Comparison of ENCODE assay signal across 8 mouse cellular contexts in the genomic region with DNA sequence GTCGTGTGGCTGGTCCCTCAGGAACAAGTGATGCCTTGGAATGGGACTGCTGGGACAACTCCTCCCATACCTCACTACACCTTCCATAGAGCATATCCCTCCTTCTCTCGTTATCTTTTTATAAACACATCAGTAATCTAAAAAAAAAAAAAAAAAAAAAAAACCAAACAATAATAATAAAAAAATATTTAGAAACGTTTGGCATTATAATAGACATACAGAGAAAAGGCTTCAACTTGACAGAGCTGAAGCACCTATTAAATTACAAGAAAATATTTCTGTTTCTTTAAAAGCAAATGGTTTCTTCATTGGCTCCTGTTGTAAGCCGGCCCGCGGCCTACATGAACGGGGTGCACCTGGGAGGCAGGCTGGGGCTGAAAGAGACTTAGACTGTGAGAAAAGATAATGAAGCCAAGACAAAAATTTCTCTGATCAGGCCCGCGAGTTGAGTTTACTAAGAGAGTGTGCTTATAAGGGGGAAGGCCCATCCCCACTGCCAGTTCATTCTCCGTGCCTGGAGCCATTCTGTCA. TPM values are rescaled to one million over a fixed set of nuclear protein-coding genes. Genes with fewer than 3 reads are reported as not detected.
DNase-seq lines count a peak whose midpoint lies in the region; ATAC-seq and TF ChIP-seq lines count a peak whose summit lies in the region.

No protein-coding gene starts in this region.

- H3K27ac ChIP-seq in kidney, embryonic 15.5 days, result peak overlapping the region; percentile 59
- H3K27ac ChIP-seq in MEL (ENCODE audit: control insufficient read depth, low read depth, low read length), result peak overlapping the region; percentile 77
- H3K27ac ChIP-seq in forebrain, postnatal 0 days (ENCODE audit: low read depth, low read length), result no peak overlapping the region
- H3K27ac ChIP-seq in liver, postnatal 0 days (ENCODE audit: low read depth), result peak overlapping the region; percentile 73

- no peak for DNase-seq in kidney, adult 11 months
- DNase-seq in MEL (ENCODE audit: low read depth, low spot score), result no peak
- DNase-seq in forebrain, postnatal 0 days, result no peak
- no peak for DNase-seq in liver, postnatal 0 days
- DNase-seq in cerebellum, postnatal 4 days (ENCODE audit: low spot score in 2 of 2), result no peak
- no peak for DNase-seq in left cerebral cortex, postnatal 14 days (ENCODE audit: low spot score in 2 of 2)
- no peak for DNase-seq in lung, postnatal 25 days (ENCODE audit: low spot score)

- no peak for TF ChIP-seq POLR2A in MEL (IDR thresholded peaks at IDR 0.05; ENCODE audit: control insufficient read depth in 1 of 2, insufficient read depth in 1 of 2, low read depth in 1 of 2, low read length in 2 of 2, poor library complexity in 1 of 2)

- 0 out of 2 replicates have a peak, but pooled peaks cover 2% of the 10 kb centered on the region for H3K79me2 ChIP-seq in MEL (ENCODE audit: control insufficient read depth, insufficient read depth, low read length, poor library complexity)

- ATAC-seq in kidney, embryonic 15.5 days (replicated peaks; ENCODE audit: low FRiP score), result no peak
- ATAC-seq in forebrain, postnatal 0 days, result no peak
- ATAC-seq in liver, postnatal 0 days, result peak; percentile 44; the same call in 1 of the 2 replicates

- H3K4me1 ChIP-seq in kidney, embryonic 15.5 days, result peaks cover 12% of the 10 kb centered on the region
- no peaks in the 10 kb centered on the region for H3K4me1 ChIP-seq in MEL (ENCODE audit: control insufficient read depth in 1 of 2, insufficient read depth in 2 of 2, low read length in 2 of 2)
- no peaks in the 10 kb centered on the region for H3K4me1 ChIP-seq in forebrain, postnatal 0 days (ENCODE audit: insufficient read depth)
- H3K4me1 ChIP-seq in liver, postnatal 0 days (ENCODE audit: insufficient read depth), result peaks cover 15% of the 10 kb centered on the region

- peak overlapping the region; percentile 38 for H3K4me3 ChIP-seq in kidney, embryonic 15.5 days (replicated peaks)
- H3K4me3 ChIP-seq in MEL (ENCODE audit: control insufficient read depth in 1 of 2, insufficient read depth in 1 of 2, low read depth in 2 of 2, low read length in 2 of 2), result peak overlapping the region; percentile 69 to 87
- H3K4me3 ChIP-seq in forebrain, postnatal 0 days (ENCODE audit: low read depth, low read length), result no peak overlapping the region
- peak overlapping the region; percentile 57 for H3K4me3 ChIP-seq in liver, postnatal 0 days (ENCODE audit: low read depth, low read length)

- H3K4me2 ChIP-seq in kidney, embryonic 15.5 days, result peak overlapping the region; percentile 51
- peak overlapping the region; percentile 6; the same call in 1 of the 2 replicates for H3K4me2 ChIP-seq in forebrain, postnatal 0 days (ENCODE audit: low read depth)
- peak overlapping the region; percentile 80 for H3K4me2 ChIP-seq in liver, postnatal 0 days (ENCODE audit: low read depth, low read length)

- TF ChIP-seq RAD21 in MEL (IDR thresholded peaks at IDR 0.05; ENCODE audit: low read depth, low read length), result no peak

- 57% methylated on average over 10 of the region's 10 CpGs for WGBS in kidney, embryonic 15.5 days
- 44% methylated on average over 10 of the region's 10 CpGs for WGBS in forebrain, postnatal 0 days
- 27% methylated on average over 10 of the region's 10 CpGs for WGBS in liver, postnatal 0 days (ENCODE audit: insufficient replicate concordance)

- no peaks in the 10 kb centered on the region for H3K27me3 ChIP-seq in kidney, embryonic 15.5 days
- H3K27me3 ChIP-seq in MEL (ENCODE audit: control insufficient read depth in 1 of 2, insufficient read depth in 2 of 2, low read length in 2 of 2), result no peaks in the 10 kb centered on the region
- H3K27me3 ChIP-seq in forebrain, postnatal 0 days (ENCODE audit: insufficient read depth, low read length), result no peaks in the 10 kb centered on the region
- H3K27me3 ChIP-seq in liver, postnatal 0 days (ENCODE audit: insufficient read depth, low read length), result no peaks in the 10 kb centered on the region

- H3K9me3 ChIP-seq in kidney, embryonic 15.5 days (replicated peaks), result no peaks in the 10 kb centered on the region
- H3K9me3 ChIP-seq in MEL (replicated peaks; ENCODE audit: insufficient read depth, low read length), result no peaks in the 10 kb centered on the region
- H3K9me3 ChIP-seq in forebrain, postnatal 0 days (ENCODE audit: low read length), result no peaks in the 10 kb centered on the region
- H3K9me3 ChIP-seq in liver, postnatal 0 days (ENCODE audit: low read length), result no peaks in the 10 kb centered on the region

- no peak for TF ChIP-seq EP300 in MEL (IDR thresholded peaks at IDR 0.05; ENCODE audit: low read depth in 1 of 2, low read length in 2 of 2)
- TF ChIP-seq EP300 in liver, postnatal 0 days (IDR thresholded peaks at IDR 0.05; ENCODE audit: low read depth), result no peak

- no peak for TF ChIP-seq CTCF in MEL (IDR thresholded peaks at IDR 0.05 in 2 of 3, conservative IDR thresholded peaks at IDR 0.05 in 1 of 3; ENCODE audit: control insufficient read depth in 1 of 3, insufficient read depth in 1 of 3, low read depth in 2 of 3, low read length in 3 of 3, poor library complexity in 1 of 3, severe bottlenecking in 1 of 3)
- no peak for TF ChIP-seq CTCF in forebrain, postnatal 0 days (IDR thresholded peaks at IDR 0.05; ENCODE audit: low read depth)
- TF ChIP-seq CTCF in liver, postnatal 0 days (IDR thresholded peaks at IDR 0.05; ENCODE audit: low read depth), result no peak

- no peaks in the 10 kb centered on the region for H3K36me3 ChIP-seq in kidney, embryonic 15.5 days
- no peaks in the 10 kb centered on the region; a peak in 1 of 4 replicates for H3K36me3 ChIP-seq in MEL (ENCODE audit: control insufficient read depth in 1 of 2, insufficient read depth in 2 of 2, low read length in 2 of 2)
- no peaks in the 10 kb centered on the region for H3K36me3 ChIP-seq in forebrain, postnatal 0 days (ENCODE audit: insufficient read depth)
- no peaks in the 10 kb centered on the region; the same call in 1 of the 2 replicates for H3K36me3 ChIP-seq in liver, postnatal 0 days (replicated peaks; ENCODE audit: insufficient read depth, low read length)

- H3K9ac ChIP-seq in kidney, embryonic 15.5 days, result no peak overlapping the region
- peak overlapping the region; percentile 74 for H3K9ac ChIP-seq in MEL (ENCODE audit: control insufficient read depth, low read depth, low read length, poor library complexity, severe bottlenecking)
- H3K9ac ChIP-seq in forebrain, postnatal 0 days, result no peak overlapping the region
- H3K9ac ChIP-seq in liver, postnatal 0 days (replicated peaks), result peak overlapping the region; percentile 28

- intact Hi-C loops in left cerebral cortex, postnatal 14 days (cut with DNase I), result no loop called here

RNA-seq across cellular contexts. Expression of a gene that starts 0.5 kb away (rescaled TPM):
- polyA plus RNA-seq in kidney, embryonic 15.5 days (2015; fragmentation: Nextera tagmentation; extraction: Ambion mirVana), result 11.7 and 12.6 TPM in 2 replicates
- total RNA-seq in MEL (2012; rRNA removed), result 3.8 and 4.8 TPM in 2 replicates
- polyA plus RNA-seq in MEL (2012; ENCODE audit: insufficient read depth in 1 of 2, insufficient read length in 2 of 2, low read depth in 1 of 2, low replicate concordance in 2 of 2, missing spikeins in 1 of 2), result 1 to 10 TPM in 1 of 2 experiments, not detected in 1; 6.2 TPM
- total RNA-seq in forebrain, postnatal 0 days (2014; rRNA removed), result 1.4 and 1.5 TPM in 2 replicates
- 0.79 and 1.3 TPM in 2 replicates for polyA plus RNA-seq in forebrain, postnatal 0 days (2015; fragmentation: Nextera tagmentation; extraction: Ambion mirVana)
- 10.2 and 10.9 TPM in 2 replicates for polyA plus RNA-seq in liver, postnatal 0 days (2015; fragmentation: Nextera tagmentation; extraction: Ambion mirVana)
- 1 to 10 TPM in 1 of 2 experiments, under 1 TPM in 1; 0.83 to 1.4 TPM for total RNA-seq in left cerebral cortex, postnatal 14 days (2021)

RNA-seq across cellular contexts. Expression of a gene that starts 8.9 kb away (rescaled TPM):
- 69.5 and 72.5 TPM in 2 replicates for polyA plus RNA-seq in kidney, embryonic 15.5 days (2015; fragmentation: Nextera tagmentation; extraction: Ambion mirVana)
- 0.12 TPM in 1 of 2 replicates, not detected in the other for total RNA-seq in MEL (2012; rRNA removed)
- polyA plus RNA-seq in MEL (2012; ENCODE audit: insufficient read depth in 1 of 2, insufficient read length in 2 of 2, low read depth in 1 of 2, low replicate concordance in 2 of 2, missing spikeins in 1 of 2), result under 1 TPM in 1 of 2 experiments, not detected in 1; 0.25 TPM
- total RNA-seq in forebrain, postnatal 0 days (2014; rRNA removed), result 0.52 and 2.1 TPM in 2 replicates
- polyA plus RNA-seq in forebrain, postnatal 0 days (2015; fragmentation: Nextera tagmentation; extraction: Ambion mirVana), result 0.48 and 0.70 TPM in 2 replicates
- 13.5 and 14.5 TPM in 2 replicates for polyA plus RNA-seq in liver, postnatal 0 days (2015; fragmentation: Nextera tagmentation; extraction: Ambion mirVana)
- under 1 TPM; 0.40 to 0.90 TPM for total RNA-seq in left cerebral cortex, postnatal 14 days (2021)

RNA-seq across cellular contexts. Expression of a gene that starts 28.4 kb away (rescaled TPM):
- 3.3 and 3.8 TPM in 2 replicates for polyA plus RNA-seq in kidney, embryonic 15.5 days (2015; fragmentation: Nextera tagmentation; extraction: Ambion mirVana)
- total RNA-seq in MEL (2012; rRNA removed), result not detected in 2 replicates
- polyA plus RNA-seq in MEL (2012; ENCODE audit: insufficient read depth in 1 of 2, insufficient read length in 2 of 2, low read depth in 1 of 2, low replicate concordance in 2 of 2, missing spikeins in 1 of 2), result not detected
- total RNA-seq in forebrain, postnatal 0 days (2014; rRNA removed), result 0.69 and 2.2 TPM in 2 replicates
- polyA plus RNA-seq in forebrain, postnatal 0 days (2015; fragmentation: Nextera tagmentation; extraction: Ambion mirVana), result 0.45 and 0.46 TPM in 2 replicates
- 1.1 TPM in 2 replicates for polyA plus RNA-seq in liver, postnatal 0 days (2015; fragmentation: Nextera tagmentation; extraction: Ambion mirVana)
- total RNA-seq in left cerebral cortex, postnatal 14 days (2021), result under 1 TPM; 0.97 to 0.99 TPM

RNA-seq across cellular contexts. Expression of a gene that starts 32.6 kb away (rescaled TPM):
- polyA plus RNA-seq in kidney, embryonic 15.5 days (2015; fragmentation: Nextera tagmentation; extraction: Ambion mirVana), result 50.6 and 51.3 TPM in 2 replicates
- not detected in 2 replicates for total RNA-seq in MEL (2012; rRNA removed)
- polyA plus RNA-seq in MEL (2012; ENCODE audit: insufficient read depth in 1 of 2, insufficient read length in 2 of 2, low read depth in 1 of 2, low replicate concordance in 2 of 2, missing spikeins in 1 of 2), result not detected
- 6.5 and 6.6 TPM in 2 replicates for total RNA-seq in forebrain, postnatal 0 days (2014; rRNA removed)
- 5.8 and 6.5 TPM in 2 replicates for polyA plus RNA-seq in forebrain, postnatal 0 days (2015; fragmentation: Nextera tagmentation; extraction: Ambion mirVana)
- polyA plus RNA-seq in liver, postnatal 0 days (2015; fragmentation: Nextera tagmentation; extraction: Ambion mirVana), result 12.2 and 12.5 TPM in 2 replicates
- total RNA-seq in left cerebral cortex, postnatal 14 days (2021), result 1 to 10 TPM; 6.4 to 6.5 TPM

RNA-seq across cellular contexts. Expression of a gene that starts 42.9 kb away (rescaled TPM):
- 2.7 and 3.3 TPM in 2 replicates for polyA plus RNA-seq in kidney, embryonic 15.5 days (2015; fragmentation: Nextera tagmentation; extraction: Ambion mirVana)
- not detected in 2 replicates for total RNA-seq in MEL (2012; rRNA removed)
- polyA plus RNA-seq in MEL (2012; ENCODE audit: insufficient read depth in 1 of 2, insufficient read length in 2 of 2, low read depth in 1 of 2, low replicate concordance in 2 of 2, missing spikeins in 1 of 2), result not detected
- not detected in 2 replicates for total RNA-seq in forebrain, postnatal 0 days (2014; rRNA removed)
- 0.57 TPM in 1 of 2 replicates, not detected in the other for polyA plus RNA-seq in forebrain, postnatal 0 days (2015; fragmentation: Nextera tagmentation; extraction: Ambion mirVana)
- 1.1 TPM in 1 of 2 replicates, not detected in the other for polyA plus RNA-seq in liver, postnatal 0 days (2015; fragmentation: Nextera tagmentation; extraction: Ambion mirVana)
- 1 to 10 TPM in 1 of 2 experiments, not detected in 1; 1.4 TPM for total RNA-seq in left cerebral cortex, postnatal 14 days (2021)

Comparison
In these comparisons a context has a peak if more than half of its experiments do, and no peak if none do; other contexts are left out.
1. H3K4me2 ChIP-seq: peak in every context shown above with its lines; median percentile 80 in liver, postnatal 0 days; 51 in kidney, embryonic 15.5 days; 6 in forebrain, postnatal 0 days.
2. H3K9ac ChIP-seq: peak in MEL (single experiment) and liver, postnatal 0 days (single experiment); none in kidney, embryonic 15.5 days (single experiment) and forebrain, postnatal 0 days (single experiment).